Mouse (Mus musculus): ENCODE results near the gene Dnajb4. TPM values are rescaled to one million over a fixed set of nuclear protein-coding genes. Genes with fewer than 3 reads are reported as not detected.
"Not testable (repeated sequence)": the region's sequence is repeated elsewhere in the genome, so short reads cannot be mapped to it uniquely, and the experiment has no call there.

Dnajb4 gene
- total and polyA plus RNA-seq, 2 experiments from 2014 or later = 39.7 to 41.5 TPM

- H3K9ac ChIP-seq = no peak overlapping the region
- no peak overlapping the region for H3K4me3 ChIP-seq (ENCODE audit: low read depth, low read length)
- no peak for ATAC-seq
- no peak overlapping the region for H3K4me2 ChIP-seq (ENCODE audit: low read depth)
- no peak for DNase-seq
- no peak for TF ChIP-seq CTCF (IDR thresholded peaks at IDR 0.05; ENCODE audit: low read depth)
- H3K9me3 ChIP-seq (ENCODE audit: low read length) = no peaks in the 10 kb centered on the region
- no peak overlapping the region for H3K27ac ChIP-seq (ENCODE audit: low read depth, low read length)
- no peaks in the 10 kb centered on the region for H3K4me1 ChIP-seq (ENCODE audit: insufficient read depth)
- H3K36me3 ChIP-seq (ENCODE audit: insufficient read depth) = no peaks in the 10 kb centered on the region
- H3K27me3 ChIP-seq (ENCODE audit: insufficient read depth, low read length) = no peaks in the 10 kb centered on the region
- WGBS = 78% methylated on average over 9 of the region's 9 CpGs
Measured at GRCm38 (mm10) chr3:152133621-152134020, 76.5 kb downstream of the Dnajb4 start.

- Histone ChIP-seq H3K9me3 (ENCODE audit: low read length) (no peaks in the 10 kb centered on the region), H3K27ac (ENCODE audit: low read depth, low read length) (no peak overlapping the region), H3K9ac (no peak overlapping the region), H3K4me1 (ENCODE audit: insufficient read depth) (no peaks in the 10 kb centered on the region), H3K4me2 (ENCODE audit: low read depth) (no peak overlapping the region), H3K4me3 (ENCODE audit: low read depth, low read length) (no peak overlapping the region), H3K36me3 (ENCODE audit: insufficient read depth) (no peaks in the 10 kb centered on the region), H3K27me3 (ENCODE audit: insufficient read depth, low read length) (no peaks in the 10 kb centered on the region)
- WGBS = 83% methylated on average over 4 of the region's 4 CpGs
- DNase-seq (no peak), ATAC-seq (no peak)
- no peak for TF ChIP-seq CTCF (IDR thresholded peaks at IDR 0.05; ENCODE audit: low read depth)
Measured at GRCm38 (mm10) chr3:152130963-152131362, 79.1 kb downstream of the Dnajb4 start.

- ATAC-seq; H3K27ac ChIP-seq (ENCODE audit: low read depth, low read length); H3K4me1 ChIP-seq (ENCODE audit: insufficient read depth); H3K9ac ChIP-seq; H3K9me3 ChIP-seq (ENCODE audit: low read length); DNase-seq; H3K27me3 ChIP-seq (ENCODE audit: insufficient read depth, low read length); H3K4me2 ChIP-seq (ENCODE audit: low read depth); H3K4me3 ChIP-seq (ENCODE audit: low read depth, low read length); H3K36me3 ChIP-seq (ENCODE audit: insufficient read depth): not testable (repeated sequence)
- WGBS = 91% methylated on average over 4 of the region's 4 CpGs
Measured at GRCm38 (mm10) chr3:152129426-152129825, 80.7 kb downstream of the Dnajb4 start.

DNA sequence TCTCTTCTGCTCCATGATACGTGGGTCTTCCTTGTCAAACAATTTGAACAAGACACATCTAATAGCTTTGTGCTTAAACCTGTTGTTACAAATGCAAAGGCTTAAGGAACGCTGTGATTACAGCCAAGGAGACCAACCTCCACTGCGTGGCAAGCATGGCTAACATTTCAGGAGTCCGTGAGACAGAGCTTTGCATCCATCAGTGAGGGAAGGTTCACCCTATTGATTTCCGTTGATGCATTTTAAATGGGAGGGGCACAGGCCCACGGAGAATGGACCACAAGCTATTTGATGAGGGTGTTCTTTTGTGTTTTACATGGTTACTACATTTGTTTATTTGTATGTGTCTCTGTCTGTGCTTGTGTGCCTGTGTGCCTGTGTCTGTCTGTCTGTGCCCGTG, 81.5 kb downstream of the Dnajb4 start:
- Histone ChIP-seq H3K4me3 (ENCODE audit: low read depth, low read length) (no peak overlapping the region), H3K27me3 (ENCODE audit: insufficient read depth, low read length) (no peaks in the 10 kb centered on the region), H3K9ac (no peak overlapping the region), H3K36me3 (ENCODE audit: insufficient read depth) (no peaks in the 10 kb centered on the region), H3K9me3 (ENCODE audit: low read length) (no peaks in the 10 kb centered on the region), H3K27ac (ENCODE audit: low read depth, low read length) (no peak overlapping the region), H3K4me2 (ENCODE audit: low read depth) (no peak overlapping the region), H3K4me1 (ENCODE audit: insufficient read depth) (no peaks in the 10 kb centered on the region)
- DNase-seq = no peak
- 74% methylated on average over 7 of the region's 7 CpGs for WGBS
- no peak for ATAC-seq
- TF ChIP-seq CTCF (IDR thresholded peaks at IDR 0.05; ENCODE audit: low read depth) = no peak

Other genes starting within 250 kb of the Dnajb4 start
- gene Gipc2, start 44.1 kb downstream of the Dnajb4 start, total RNA-seq (2014; rRNA removed) = 12.0 and 13.9 TPM in 2 replicates
- 5.1 and 6.3 TPM in 2 replicates for gene Gipc2, start 44.1 kb downstream of the Dnajb4 start, polyA plus RNA-seq (2015; fragmentation: Nextera tagmentation; extraction: Ambion mirVana)
- 230 and 257 TPM in 2 replicates for gene Fubp1, start 120 bp upstream of the Dnajb4 start, total RNA-seq (2014; rRNA removed)
- gene Fubp1, start 120 bp upstream of the Dnajb4 start, polyA plus RNA-seq (2015; fragmentation: Nextera tagmentation; extraction: Ambion mirVana) = 127 and 135 TPM in 2 replicates
- 0.38 and 0.77 TPM in 2 replicates for gene Nexn, start 56.0 kb upstream of the Dnajb4 start, total RNA-seq (2014; rRNA removed)
- 3.1 and 4.2 TPM in 2 replicates for gene Nexn, start 56.0 kb upstream of the Dnajb4 start, polyA plus RNA-seq (2015; fragmentation: Nextera tagmentation; extraction: Ambion mirVana)
- 20.3 and 24.3 TPM in 2 replicates for gene Miga1, start 130.1 kb upstream of the Dnajb4 start, total RNA-seq (2014; rRNA removed)
- gene Miga1, start 130.1 kb upstream of the Dnajb4 start, polyA plus RNA-seq (2015; fragmentation: Nextera tagmentation; extraction: Ambion mirVana) = 14.1 and 18.8 TPM in 2 replicates
- gene Usp33, start 136.2 kb upstream of the Dnajb4 start, total RNA-seq (2014; rRNA removed) = 113 and 119 TPM in 2 replicates
- 64.7 and 67.6 TPM in 2 replicates for gene Usp33, start 136.2 kb upstream of the Dnajb4 start, polyA plus RNA-seq (2015; fragmentation: Nextera tagmentation; extraction: Ambion mirVana)
- 32.7 and 43.4 TPM in 2 replicates for gene Zzz3, start 185.2 kb upstream of the Dnajb4 start, total RNA-seq (2014; rRNA removed)
- gene Zzz3, start 185.2 kb upstream of the Dnajb4 start, polyA plus RNA-seq (2015; fragmentation: Nextera tagmentation; extraction: Ambion mirVana) = 16.1 and 22.6 TPM in 2 replicates